Mouse (Mus musculus) olfactory bulb, adult 2 months (tissue): Measurements from ENCODE around the gene Hist1h2be.

Experiments
- CTCF ChIP-seq: fragments of 200-500 bp; IDR thresholded peaks from 2 replicates; pipeline ENCODE4 v1.5.1; 2012; ENCODE audit warnings: low read depth, mild to moderate bottlenecking, low read length, moderate library complexity; ENCODE audit not compliant: insufficient read depth
- POLR2A ChIP-seq: fragments of 200-500 bp; IDR thresholded peaks from 2 replicates; pipeline ENCODE4 v1.6.1; 2012; ENCODE audit warnings: mild to moderate bottlenecking, low read depth, low read length, moderate library complexity; ENCODE audit not compliant: insufficient read depth

DNA sequence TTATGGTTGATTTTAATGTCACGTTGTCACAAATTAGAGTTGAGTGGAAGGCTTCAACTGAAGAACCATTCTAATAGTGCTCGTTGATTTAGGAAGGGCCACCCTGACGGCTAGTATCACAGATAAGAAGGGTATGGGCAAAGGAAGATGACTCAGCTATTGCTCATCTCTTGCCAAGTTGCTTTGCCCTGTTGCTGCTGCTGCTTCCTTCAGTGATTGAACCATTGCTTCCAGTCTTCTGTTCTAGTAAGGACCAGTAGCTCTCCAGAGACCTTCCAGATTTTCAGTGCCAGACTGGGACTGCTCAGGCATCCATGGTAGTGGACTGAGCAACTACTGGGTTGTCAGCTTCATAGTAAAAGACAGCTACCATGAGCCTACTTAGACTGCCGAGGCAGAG, 11.7 kb downstream of the Hist1h2be start:
- no peak for TF ChIP-seq CTCF
- TF ChIP-seq POLR2A = no peak
